Mouse (Mus musculus) 3T3-L1 (cell line): ENCODE data around the gene Zfp574.
A peak's percentile ranks its signal among the peaks of the same experiment; 100 is the strongest.

Experiments
- DNase-seq: peaks from one replicate; pipeline ENCODE4 v3.0.0-alpha.2; 2015; ENCODE audit warnings: low read depth, low spot score

Gene Zfp574

DNA sequence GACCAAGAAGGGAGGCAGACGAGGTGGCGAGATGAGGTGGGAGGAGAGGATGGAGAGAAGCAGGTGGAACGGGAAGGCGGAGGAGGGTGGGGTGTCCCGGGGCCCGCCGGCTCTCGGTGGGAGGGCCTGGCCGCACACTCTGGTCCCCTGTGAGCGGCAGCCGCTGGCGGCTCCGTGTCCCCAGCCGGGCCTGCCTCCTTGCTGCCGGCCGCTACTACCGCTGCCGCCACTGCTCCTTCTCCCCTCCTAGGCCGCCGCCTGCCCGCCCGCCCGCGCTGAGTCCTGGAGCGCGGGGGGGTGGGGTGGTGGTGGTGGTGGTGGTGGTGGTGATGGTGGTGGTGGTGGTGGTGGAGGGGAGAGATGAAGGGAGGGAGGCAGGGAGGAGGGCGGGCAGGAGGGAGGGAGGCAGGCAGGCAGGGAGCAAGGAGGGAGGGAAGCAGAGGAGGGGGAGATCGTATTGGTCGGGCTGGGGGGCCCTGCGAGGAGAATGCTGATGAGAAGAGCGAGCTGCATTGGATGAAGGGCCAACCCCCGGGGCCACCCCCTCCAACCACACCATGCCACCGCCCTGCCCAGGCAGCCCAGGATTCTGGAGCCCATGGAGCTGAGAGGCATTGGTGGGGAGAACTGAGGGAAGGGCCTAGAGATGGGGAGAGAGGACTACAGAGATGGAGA lies 486 bp downstream of the Zfp574 start:
- peak; percentile 36 for DNase-seq

DNA sequence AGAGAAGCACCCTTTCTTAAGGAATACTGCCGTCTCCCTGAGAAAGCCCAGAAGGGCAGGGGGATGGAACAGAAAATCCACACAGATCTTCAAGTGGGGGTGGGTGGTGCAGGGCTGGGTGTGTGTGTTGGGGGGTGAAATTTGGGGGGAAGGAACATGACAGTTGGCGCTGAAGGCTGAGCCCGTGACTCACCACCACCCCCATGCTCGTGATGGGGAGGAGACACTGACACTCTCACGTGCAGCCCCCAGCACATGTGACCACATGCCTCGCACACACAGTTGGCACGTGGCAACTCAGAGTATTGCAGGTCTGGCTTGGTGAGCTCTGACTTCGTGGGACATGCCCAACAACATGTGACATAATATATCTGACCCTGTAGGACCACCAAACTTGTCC lies 1.6 kb downstream of the Zfp574 start:
- DNase-seq, result no peak

DNA sequence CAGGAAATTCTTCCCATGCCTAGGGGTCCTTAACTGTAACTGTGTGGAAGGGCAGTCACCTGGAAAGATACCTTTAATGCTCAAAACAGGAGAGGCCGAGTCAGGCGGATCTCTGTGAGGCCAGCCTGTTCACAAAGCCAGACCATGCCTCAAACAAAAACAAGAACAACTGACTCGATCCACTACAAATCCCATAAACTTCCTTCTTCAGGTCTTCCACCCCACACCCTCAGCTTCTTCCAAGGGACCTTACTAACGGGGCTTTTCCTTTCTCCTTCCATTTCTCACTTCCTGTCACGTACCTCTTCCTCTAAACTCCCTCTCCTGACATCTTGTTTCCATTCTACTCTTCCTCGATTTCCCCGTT lies 3.9 kb downstream of the Zfp574 start:
- DNase-seq, result no peak

DNA sequence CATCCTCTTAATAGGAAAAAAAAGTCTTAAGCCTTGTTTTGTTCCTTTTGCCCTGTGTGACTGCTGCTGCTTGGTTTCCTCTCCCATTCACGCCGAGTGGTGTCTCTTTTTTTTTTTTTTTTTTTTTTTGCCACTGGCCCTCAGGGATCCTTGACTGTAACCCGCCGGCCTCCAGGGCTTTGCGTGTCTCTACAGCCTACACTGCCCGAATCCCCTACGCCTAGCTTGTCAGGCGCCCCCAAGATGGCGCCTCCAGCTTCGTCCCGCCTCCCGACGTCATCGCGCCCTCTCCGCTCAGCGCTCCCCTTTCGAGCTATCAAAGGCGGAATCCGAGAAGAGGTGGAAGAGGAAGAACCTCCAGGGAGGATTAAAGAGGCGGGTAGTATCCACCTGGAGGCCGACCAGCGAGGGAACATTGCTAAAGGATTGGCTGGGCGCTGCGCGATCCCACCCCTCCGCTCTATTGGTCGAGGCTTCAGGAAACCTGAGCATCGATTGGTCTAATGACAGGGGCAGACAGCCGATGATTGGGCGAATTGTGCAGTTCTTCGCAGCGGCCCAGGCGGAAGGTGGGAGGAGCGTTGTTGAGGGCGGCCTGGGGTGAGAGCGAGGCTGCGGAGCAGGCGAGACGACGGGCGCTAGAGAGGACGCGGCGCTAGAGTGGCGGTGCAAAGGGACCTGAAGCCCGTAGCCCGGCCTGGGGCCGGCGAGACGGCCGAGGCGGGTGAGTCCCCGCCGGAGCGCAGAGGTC lies 4.5 kb downstream of the Zfp574 start:
- peak; percentile 98 for DNase-seq

DNA sequence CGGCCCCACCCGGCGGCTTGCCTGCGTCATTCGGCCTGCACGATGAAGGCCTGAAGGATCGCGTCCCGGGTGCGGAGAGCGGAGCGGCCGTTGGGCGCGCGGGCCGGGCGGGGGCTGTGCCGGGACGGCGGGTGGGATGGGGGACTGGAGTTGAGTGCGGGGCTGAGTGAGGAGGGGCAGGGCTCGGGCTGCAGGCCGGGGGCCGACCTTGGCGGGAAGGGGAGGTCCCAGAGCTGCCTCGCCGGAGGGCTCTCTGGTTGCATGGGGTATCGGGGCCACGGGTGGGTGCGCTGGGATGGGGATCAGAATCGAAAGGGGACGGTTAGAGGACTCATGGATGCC lies 5.0 kb downstream of the Zfp574 start:
- DNase-seq, result no peak

DNA sequence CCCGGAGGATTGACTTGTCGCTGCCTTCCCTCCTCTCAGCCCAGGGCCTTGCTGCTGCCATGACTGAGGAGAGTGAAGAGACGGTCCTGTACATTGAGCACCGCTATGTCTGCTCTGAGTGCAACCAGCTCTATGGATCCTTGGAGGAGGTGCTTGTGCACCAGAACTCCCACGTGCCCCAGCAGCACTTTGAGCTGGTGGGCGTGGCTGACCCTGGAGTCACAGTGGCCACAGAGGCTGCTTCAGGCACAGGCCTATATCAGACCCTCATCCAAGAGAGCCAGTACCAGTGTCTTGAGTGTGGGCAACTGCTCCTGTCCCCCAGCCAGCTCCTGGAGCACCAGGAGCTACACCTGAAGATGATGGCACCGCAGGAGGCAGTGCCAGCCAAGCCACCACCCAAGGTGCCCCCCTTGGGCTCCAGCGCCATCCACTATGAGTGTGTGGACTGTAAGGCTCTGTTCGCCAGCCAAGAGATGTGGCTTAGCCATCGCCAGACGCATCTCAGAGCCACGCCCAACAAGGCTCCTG lies 7.2 kb downstream of the Zfp574 start:
- no peak for DNase-seq

DNA sequence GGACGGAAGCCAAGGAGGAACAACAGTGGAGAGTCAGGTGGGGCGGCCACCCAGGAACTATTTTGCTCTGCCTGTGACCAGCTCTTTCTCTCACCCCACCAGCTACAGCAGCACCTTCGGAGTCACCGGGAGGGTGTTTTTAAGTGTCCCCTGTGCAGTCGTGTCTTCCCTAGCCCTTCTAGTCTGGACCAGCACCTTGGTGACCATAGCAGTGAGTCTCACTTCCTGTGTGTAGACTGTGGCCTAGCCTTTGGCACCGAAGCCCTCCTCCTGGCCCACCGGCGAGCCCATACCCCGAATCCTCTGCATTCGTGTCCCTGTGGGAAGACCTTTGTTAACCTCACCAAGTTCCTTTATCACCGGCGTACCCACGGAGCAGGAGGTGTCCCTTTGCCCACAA lies 8.1 kb downstream of the Zfp574 start:
- DNase-seq, result no peak

DNA sequence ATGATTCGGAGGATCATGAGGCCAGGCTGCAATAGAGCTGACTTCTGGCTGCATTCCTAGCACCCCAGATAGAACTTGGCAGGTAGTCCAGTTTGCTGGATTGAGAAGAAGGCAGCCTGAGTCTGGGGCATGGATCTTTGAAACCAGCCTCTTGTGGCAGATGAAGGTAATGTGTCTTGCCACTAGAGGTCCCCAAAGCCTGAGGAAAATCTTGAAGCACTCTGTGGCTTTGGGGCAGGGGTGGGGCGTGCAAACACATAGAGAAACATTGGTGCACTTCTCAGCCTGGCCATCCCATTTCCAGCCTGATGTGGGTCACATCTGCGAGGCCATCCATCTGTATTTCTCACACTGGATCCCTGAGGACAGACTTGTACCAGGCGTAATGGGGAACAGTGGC lies 10.1 kb downstream of the Zfp574 start:
- peak; percentile 69 for DNase-seq

DNA sequence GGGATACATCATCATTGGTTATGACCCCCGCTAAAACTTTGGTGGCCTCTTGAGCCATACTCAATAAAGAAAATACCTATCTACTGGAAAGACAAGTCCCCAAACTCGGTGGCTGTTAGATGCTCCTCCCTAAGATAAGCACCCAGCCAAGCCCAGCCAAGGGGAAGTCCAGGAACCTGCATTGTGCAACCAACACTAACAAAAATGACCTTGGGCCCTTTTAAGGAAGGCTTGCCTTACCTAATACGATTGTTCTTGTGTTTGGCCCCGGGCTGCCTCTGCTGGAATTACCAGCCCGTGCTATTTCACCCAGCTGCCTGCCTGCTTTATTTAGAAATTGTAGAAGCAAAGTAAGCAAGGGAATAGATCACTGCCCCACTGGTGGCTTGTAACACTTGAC lies 12.3 kb downstream of the Zfp574 start:
- no peak for DNase-seq

DNA sequence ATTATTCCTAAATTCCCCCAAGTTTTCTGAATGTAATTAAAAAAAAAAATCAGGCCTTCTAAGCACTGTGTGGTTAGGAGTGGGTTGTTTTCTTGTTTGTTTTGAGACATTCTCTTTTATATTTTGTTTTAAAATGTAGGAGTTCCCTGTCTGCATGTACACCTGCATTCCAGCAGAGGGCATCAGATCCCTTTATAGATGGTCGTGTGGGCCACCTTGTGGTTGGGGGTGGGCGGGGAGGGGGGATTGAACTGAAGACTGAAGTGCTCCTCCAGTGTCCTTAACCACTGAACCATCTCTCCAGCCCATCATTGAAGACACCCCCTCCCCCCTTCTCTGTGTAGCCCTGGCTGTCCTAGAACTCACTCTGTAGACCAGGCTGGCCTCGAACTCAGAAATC lies 14.3 kb downstream of the Zfp574 start:
- DNase-seq, result no peak

DNA sequence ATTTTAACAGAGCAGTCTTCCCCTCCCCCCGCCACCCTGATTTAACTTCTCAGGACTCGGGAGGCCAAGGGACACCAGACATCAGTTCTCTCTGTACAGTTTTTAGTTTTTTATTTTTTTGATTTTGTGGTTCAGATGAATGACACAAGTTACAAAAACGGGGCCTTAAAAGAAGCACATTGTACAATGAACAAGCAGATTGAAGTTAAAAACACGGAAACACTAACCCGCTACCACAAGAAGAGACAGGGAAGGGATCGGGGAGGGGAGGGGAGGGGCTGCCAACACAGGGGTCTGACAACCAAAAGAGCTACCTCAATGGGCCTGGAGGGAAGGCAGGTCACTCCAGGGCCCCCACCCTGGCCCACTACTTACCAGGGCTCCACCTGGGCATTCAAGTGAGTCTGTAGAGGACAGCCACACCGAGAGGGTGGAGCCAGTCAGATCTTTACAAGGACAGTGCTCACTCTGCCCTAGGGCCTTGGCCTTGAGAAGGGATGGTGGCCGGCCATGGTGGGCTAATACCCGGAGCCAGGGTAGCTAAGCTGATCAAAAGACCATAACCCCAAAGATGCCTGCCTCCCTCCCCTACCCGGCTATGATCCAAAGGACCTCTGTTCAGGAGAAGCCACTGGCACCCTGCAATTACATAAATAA lies 15.0 kb downstream of the Zfp574 start:
- DNase-seq, result no peak

DNA sequence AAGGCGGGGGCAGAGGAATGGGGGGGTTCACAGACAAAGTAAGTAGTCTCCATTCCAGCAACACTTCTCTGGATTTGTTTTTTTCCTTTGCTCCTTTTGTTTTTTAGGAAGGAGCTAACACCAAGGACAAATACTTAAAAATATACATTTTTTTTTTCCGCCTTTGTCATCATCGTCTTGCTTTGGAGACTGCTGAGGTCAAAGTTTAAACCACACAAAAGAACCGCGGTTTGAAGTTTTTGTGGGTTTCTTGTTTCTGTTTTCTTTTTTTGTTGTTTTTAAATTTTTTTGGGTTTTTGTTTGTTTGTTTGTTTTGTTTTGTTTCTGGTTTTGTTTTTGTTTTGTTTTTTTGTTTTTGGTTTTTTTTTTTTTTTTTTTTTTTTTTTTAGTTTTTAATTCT lies 15.6 kb downstream of the Zfp574 start:
- no peak for DNase-seq

DNA sequence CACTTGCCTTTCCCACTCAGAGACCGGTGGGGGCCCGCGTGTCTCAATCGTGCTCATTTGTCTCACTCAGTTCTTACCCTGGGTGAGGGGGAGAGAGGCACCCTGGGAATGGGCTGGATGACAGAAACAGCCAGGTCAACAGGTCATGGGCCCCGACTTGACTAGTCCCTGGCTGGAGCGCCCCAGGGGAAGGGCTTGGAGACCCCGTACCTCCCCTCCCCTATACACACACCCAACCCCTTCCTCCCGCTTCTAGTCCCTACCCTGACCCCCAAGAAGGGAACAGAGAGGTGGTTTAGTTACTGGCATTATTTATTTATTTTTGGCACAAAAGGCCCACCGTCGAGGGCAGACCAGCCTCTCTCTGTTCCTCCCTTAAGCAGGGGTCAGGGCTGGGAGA lies 16.2 kb downstream of the Zfp574 start:
- DNase-seq, result no peak

DNA sequence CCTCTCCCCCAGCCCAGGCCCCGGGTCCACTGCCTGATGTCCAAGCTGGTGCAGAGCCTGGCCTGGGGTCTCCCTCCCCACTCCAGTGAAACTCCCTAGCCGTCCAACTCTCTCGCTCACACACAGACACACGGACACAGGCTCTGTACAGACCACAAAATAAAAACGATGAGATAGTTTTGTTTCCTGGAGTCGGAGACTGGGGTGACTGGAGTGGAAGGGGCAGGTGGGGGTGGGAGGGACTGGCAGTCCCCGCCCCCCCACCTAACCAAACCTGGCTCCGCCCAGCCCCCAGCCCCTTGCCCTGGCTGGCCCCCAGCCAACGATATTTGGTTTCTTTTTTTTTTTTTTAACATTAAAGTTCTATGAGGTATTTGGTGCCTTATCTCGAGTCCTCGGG lies 16.6 kb downstream of the Zfp574 start:
- DNase-seq, result no peak

DNA sequence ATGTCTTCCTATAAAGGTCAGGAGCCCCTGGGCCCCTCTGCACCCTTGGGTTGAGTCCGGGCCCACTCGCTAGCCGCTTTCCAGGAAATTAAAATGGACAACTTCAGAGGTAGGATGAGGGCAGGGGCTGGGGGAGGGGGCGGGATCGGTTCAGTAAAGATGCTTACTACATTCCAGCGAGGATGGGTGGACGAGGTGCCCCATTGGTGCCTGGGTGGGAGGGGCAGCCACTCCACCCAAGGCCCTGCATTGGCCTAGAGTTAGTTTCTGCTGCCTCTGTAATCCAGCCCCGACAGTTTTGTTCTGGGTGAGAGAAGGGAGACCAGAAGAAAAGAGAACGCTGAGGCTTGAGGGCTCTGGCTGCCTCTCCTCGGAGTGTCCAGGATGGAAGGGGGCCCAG lies 17.5 kb downstream of the Zfp574 start:
- DNase-seq, result no peak

DNA sequence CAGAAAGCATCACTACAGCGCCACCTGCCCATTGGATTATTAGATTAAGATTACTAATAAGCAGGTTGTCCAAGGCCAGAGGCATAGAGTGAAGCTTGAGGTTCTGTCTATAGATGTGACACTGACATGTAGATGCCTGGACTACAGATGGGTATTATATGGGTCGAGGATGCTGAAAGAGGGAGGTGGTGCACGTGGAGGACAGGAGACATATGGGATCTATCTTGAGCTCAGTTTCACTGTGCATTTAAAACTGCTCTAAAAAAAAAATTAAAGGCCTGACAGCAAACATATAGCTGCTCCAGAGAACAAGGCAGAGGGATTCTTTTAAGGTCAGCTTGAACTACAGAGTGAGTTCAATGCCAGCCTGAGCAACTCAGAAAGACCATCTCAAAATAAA lies 25.8 kb downstream of the Zfp574 start:
- DNase-seq, result no peak

DNA sequence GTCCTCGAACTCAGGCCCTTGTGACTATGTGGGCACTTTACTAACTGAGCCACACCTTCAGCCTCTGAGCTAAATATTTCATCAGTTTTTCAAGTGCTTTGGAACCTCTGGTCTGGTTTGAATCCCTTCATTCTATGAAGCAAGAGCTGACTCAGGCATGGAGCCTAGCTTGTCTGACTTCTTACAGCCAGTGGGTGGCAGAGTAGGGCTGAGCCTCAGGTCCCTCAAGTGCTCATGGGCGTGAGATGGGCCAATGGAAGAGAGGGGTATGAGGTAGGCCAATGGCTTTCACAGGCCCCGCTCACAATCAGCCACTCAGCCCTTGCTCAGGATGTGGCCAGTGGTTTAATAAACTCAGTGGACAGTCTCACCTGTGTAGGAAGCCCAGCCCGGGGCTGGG lies 27.2 kb downstream of the Zfp574 start:
- DNase-seq, result peak; percentile 51

DNA sequence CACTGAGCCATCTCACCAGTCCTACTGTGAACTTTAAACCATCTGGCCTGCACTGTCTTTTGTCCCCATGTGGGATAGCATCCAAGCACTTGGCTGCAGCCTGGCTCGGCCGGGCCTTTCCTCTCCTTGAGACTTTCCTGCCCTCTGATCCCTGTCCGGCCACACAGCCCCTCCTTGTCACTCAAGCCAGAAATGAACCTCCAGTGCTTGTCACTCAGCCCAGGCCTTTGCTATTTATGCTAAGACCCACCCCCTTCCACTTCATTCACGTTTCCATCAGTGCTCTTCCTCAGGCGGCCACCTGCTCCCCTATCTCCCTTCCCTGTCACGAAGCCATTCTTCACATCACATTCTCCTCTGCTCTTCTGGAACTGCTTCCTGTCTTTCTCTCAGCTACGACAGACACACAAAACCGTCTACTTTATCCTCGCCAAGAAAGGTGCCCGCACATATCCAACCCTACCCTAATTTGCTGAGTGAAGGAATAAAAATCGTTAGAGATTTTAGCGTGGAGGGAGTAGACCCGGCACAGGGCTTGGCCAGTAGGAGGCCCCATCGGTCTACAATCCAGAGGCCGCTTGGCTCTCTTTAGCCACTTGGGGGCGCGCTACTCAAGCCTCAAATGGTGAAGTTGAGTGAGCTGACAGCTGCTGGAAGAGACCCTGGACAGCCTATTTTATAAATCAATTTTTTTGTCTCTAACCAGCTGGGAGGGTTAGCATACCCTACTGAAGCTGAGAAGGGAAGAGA lies 33.2 kb downstream of the Zfp574 start:
- peak; percentile 77 for DNase-seq

DNA sequence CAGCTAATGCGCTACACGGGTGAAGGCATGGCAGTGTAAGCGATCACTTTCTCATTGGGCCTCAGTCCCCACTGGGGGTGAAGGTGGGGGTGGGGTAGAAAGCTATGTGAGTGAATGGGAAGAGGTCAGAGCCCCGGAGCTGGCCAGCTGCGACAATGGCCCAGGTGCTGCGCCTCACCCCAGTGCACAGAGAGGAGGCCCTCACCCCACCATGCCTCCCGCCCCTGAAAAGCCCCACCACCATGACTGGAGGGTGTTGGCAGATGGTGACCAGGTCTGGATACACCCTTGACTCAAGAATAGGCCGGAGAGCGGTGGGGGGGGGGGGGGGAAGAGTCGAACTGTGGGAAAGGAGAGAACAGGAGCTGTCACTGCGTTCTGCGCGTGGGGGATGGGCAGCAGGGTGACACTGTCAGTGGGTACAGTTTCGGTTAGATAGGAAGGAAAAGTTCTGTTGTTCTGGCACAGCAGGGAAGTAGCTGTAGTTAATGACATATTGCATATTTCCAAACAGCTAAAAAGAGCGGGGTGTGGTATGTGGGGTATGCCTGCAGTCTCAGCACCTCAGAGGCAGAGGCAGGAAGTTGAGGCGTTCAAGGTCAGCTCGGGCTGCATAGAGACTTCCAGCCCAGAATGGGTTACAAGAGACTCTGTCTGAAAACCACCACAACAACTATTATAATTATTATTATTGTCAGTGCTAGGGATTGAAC lies 34.6 kb downstream of the Zfp574 start:
- DNase-seq, result no peak

DNA sequence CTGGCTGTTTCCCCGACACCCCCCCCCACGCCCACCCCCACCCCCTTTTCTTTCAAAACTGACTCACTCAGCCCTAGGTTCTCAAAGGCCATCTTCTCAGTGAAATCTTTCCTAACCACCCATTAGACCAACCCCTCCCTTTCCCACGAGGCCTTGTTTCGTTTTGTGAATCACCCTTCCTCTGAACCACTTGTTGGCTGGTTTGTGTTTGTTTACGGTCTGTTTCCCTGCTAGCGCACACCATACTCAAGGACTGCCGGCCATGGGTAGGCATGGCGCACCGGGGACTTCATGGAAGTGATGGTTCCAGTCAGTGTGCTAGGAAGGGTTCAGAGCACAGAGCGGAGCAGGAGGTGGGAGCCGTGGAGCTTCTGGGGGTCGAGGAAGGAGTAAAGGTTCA lies 37.0 kb downstream of the Zfp574 start:
- no peak for DNase-seq

DNA sequence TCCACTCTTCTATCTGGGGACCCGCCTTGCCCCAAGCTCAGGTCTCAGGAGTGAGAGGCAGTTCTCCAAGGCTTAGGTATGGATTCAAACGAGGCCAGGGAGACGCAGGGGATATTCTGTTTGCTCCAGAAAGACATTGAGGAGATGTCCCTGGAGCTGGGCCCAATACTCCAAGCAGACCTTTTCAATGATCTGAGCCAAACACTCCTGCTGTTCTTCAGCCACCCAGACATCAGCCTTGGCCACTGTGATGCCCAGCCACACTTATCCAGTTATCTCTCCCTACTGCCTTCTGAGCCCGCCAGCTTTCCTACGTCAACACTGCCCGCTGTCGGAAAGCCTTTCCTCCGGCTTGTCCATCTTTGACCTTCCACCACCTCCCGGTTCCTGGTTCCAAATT lies 38.0 kb downstream of the Zfp574 start:
- no peak for DNase-seq
